Mouse (Mus musculus) frontal cortex, adult 2 months (tissue): ENCODE measurements at regions not wholly inside any gene's neighbourhood (a gene's known extent, or its start where the extent isn't known, plus 50 kb on each side); places are given as distances from the start of the nearest gene placed in this dataset.
A peak's percentile ranks its signal among the peaks of the same experiment; 100 is the strongest.
"Not testable (repeated sequence)": the region's sequence is repeated elsewhere in the genome, so short reads cannot be mapped to it uniquely, and the experiment has no call there.

ENCODE experiments used
- DNase-seq, 2 experiments: peaks; one replicate each; pipeline ENCODE4 v3.0.0; 2022; ENCODE audit warnings: low spot score in 1 of 2; ENCODE audit errors: extremely low spot score in 1 of 2

- DNase-seq, result no peak
Measured at GRCm38 (mm10) chr11:15981547-15981946, 276.0 kb upstream of the Vstm2a start.

GRCm38 (mm10) chr11:15984517-15984916 lies 273.0 kb upstream of the Vstm2a start:
- no peak for DNase-seq

- not testable (repeated sequence) for DNase-seq
Measured at GRCm38 (mm10) chr11:15996421-15996820, 261.1 kb upstream of the Vstm2a start.

GRCm38 (mm10) chr11:16001953-16002352 lies 255.6 kb upstream of the Vstm2a start:
- peak; percentile 3 to 9 for DNase-seq
